Mouse (Mus musculus): ENCODE measurements around the gene Nek7. TPM values are rescaled to one million over a fixed set of nuclear protein-coding genes. Genes with fewer than 3 reads are reported as not detected.

The Nek7 gene
- total RNA-seq, 2 experiments from 2014 or later, result 30.9 to 32.4 TPM

GRCm38 (mm10) chr1:138609176-138609575, 10.8 kb downstream of the Nek7 start:
- no peak for DNase-seq (ENCODE audit: extremely low spot score in 1 of 2, low spot score in 1 of 2)

GRCm38 (mm10) chr1:138608336-138608735, 11.6 kb downstream of the Nek7 start:
- no peak for DNase-seq (ENCODE audit: extremely low spot score in 1 of 2, low spot score in 1 of 2)

GRCm38 (mm10) chr1:138607862-138608261, 12.1 kb downstream of the Nek7 start:
- DNase-seq (ENCODE audit: extremely low spot score in 1 of 2, low spot score in 1 of 2), result no peak

GRCm38 (mm10) chr1:138606771-138607170, 13.2 kb downstream of the Nek7 start:
- DNase-seq (ENCODE audit: extremely low spot score in 1 of 2, low spot score in 1 of 2), result no peak

GRCm38 (mm10) chr1:138604736-138605135, 15.2 kb downstream of the Nek7 start:
- DNase-seq (ENCODE audit: extremely low spot score in 1 of 2, low spot score in 1 of 2), result no peak

- no peak for DNase-seq (ENCODE audit: extremely low spot score in 1 of 2, low spot score in 1 of 2)
Measured at GRCm38 (mm10) chr1:138603974-138604373, 16.0 kb downstream of the Nek7 start.

GRCm38 (mm10) chr1:138598087-138598486, 21.9 kb downstream of the Nek7 start:
- DNase-seq (ENCODE audit: extremely low spot score in 1 of 2, low spot score in 1 of 2), result no peak

GRCm38 (mm10) chr1:138596127-138596706, 23.7 kb downstream of the Nek7 start:
- no peak for DNase-seq (ENCODE audit: extremely low spot score in 1 of 2, low spot score in 1 of 2)

- DNase-seq (ENCODE audit: extremely low spot score in 1 of 2, low spot score in 1 of 2), result no peak
Measured at GRCm38 (mm10) chr1:138594910-138595309, 25.0 kb downstream of the Nek7 start.

GRCm38 (mm10) chr1:138593922-138594321, 26.0 kb downstream of the Nek7 start:
- no peak for DNase-seq (ENCODE audit: extremely low spot score in 1 of 2, low spot score in 1 of 2)

GRCm38 (mm10) chr1:138592466-138592865, 27.5 kb downstream of the Nek7 start:
- DNase-seq (ENCODE audit: extremely low spot score in 1 of 2, low spot score in 1 of 2), result no peak

- no peak for DNase-seq (ENCODE audit: extremely low spot score in 1 of 2, low spot score in 1 of 2)
Measured at GRCm38 (mm10) chr1:138590451-138591022, 29.4 kb downstream of the Nek7 start.

GRCm38 (mm10) chr1:138589126-138589525, 30.8 kb downstream of the Nek7 start:
- no peak for DNase-seq (ENCODE audit: extremely low spot score in 1 of 2, low spot score in 1 of 2)

- DNase-seq (ENCODE audit: extremely low spot score in 1 of 2, low spot score in 1 of 2), result no peak
Measured at GRCm38 (mm10) chr1:138587812-138588211, 32.1 kb downstream of the Nek7 start.

GRCm38 (mm10) chr1:138586891-138587290, 33.0 kb downstream of the Nek7 start:
- no peak for DNase-seq (ENCODE audit: extremely low spot score in 1 of 2, low spot score in 1 of 2)

- no peak for DNase-seq (ENCODE audit: extremely low spot score in 1 of 2, low spot score in 1 of 2)
Measured at GRCm38 (mm10) chr1:138584423-138585013, 35.4 kb downstream of the Nek7 start.

GRCm38 (mm10) chr1:138582225-138582624, 37.7 kb downstream of the Nek7 start:
- DNase-seq (ENCODE audit: extremely low spot score in 1 of 2, low spot score in 1 of 2), result no peak

GRCm38 (mm10) chr1:138579822-138580492, 40.0 kb downstream of the Nek7 start:
- no peak for DNase-seq (ENCODE audit: extremely low spot score in 1 of 2, low spot score in 1 of 2)

GRCm38 (mm10) chr1:138579207-138579606, 40.7 kb downstream of the Nek7 start:
- no peak for DNase-seq (ENCODE audit: extremely low spot score in 1 of 2, low spot score in 1 of 2)

GRCm38 (mm10) chr1:138576803-138577202, 43.1 kb downstream of the Nek7 start:
- DNase-seq (ENCODE audit: extremely low spot score in 1 of 2, low spot score in 1 of 2), result no peak

- DNase-seq (ENCODE audit: extremely low spot score in 1 of 2, low spot score in 1 of 2), result no peak
Measured at GRCm38 (mm10) chr1:138576066-138576697, 43.8 kb downstream of the Nek7 start.

Data from layer of hippocampus, postnatal 25 days (tissue).